Mouse (Mus musculus) bone marrow, adult 2 months (tissue): ENCODE measurements around the gene Nmi.

Experiments
- CTCF ChIP-seq: fragments of 200-500 bp; IDR thresholded peaks from 2 replicates; pipeline ENCODE4 v1.5.1; 2011; ENCODE audit warnings: low read length, control low read depth; ENCODE audit not compliant: control insufficient read depth, insufficient read depth
- POLR2A ChIP-seq: fragments of 200-500 bp; IDR thresholded peaks from 2 replicates; pipeline ENCODE4 v1.6.1; 2011; ENCODE audit warnings: low read depth, mild to moderate bottlenecking, control low read depth, low read length, borderline replicate concordance; ENCODE audit not compliant: control insufficient read depth

GRCm38 (mm10) chr2:52013306-52013820 lies 40.1 kb upstream of the Nmi start:
- TF ChIP-seq POLR2A (no peak), CTCF (no peak)
